Mouse (Mus musculus): ENCODE data around the gene Ifnab.

GRCm38 (mm10) chr4:88640704-88641076 is 50.5 kb downstream of the Ifnab start:
- no peak for TF ChIP-seq POLR2A (IDR thresholded peaks at IDR 0.05; ENCODE audit: low read depth, low read length)
- TF ChIP-seq CTCF (conservative IDR thresholded peaks at IDR 0.05; ENCODE audit: insufficient read depth, insufficient read length, low read depth, low read length): no peak

Measured in kidney, adult 2 months (tissue).